In genomic region chr6:113889180-113889579, GRCm38 (mm10) we compare ENCODE assay signal across 14 mouse cellular contexts.
DNase-seq lines count a peak whose midpoint lies in the region; ATAC-seq lines count a peak whose summit lies in the region.
"Had no signal": no experiment of that assay in that cellular context is flagged by ENCODE, and none has a peak within 500 bp of the region (broad histone marks: within the 10 kb centered on the region; RNA-seq: fewer than 3 reads in every experiment).

No protein-coding gene starts in this region.

- no peak overlapping the region for H3K27ac ChIP-seq in forebrain, embryonic 13.5 days
- H3K27ac ChIP-seq in forebrain, embryonic 11.5 days (ENCODE audit: low read depth, low read length) = no peak overlapping the region
- no peak overlapping the region for H3K27ac ChIP-seq in forebrain, embryonic 14.5 days (ENCODE audit: low read depth, low read length)
- no peak overlapping the region for H3K27ac ChIP-seq in hindbrain, embryonic 14.5 days
- H3K27ac ChIP-seq in neural tube, embryonic 13.5 days (replicated peaks) = peak overlapping the region; percentile 89
- H3K27ac ChIP-seq: limb, embryonic 10.5 days; liver, embryonic 12.5 days; lung, embryonic 15.5 days; stomach, postnatal 0 days had no signal

- H3K9me3 ChIP-seq in forebrain, embryonic 13.5 days (replicated peaks) = no peaks in the 10 kb centered on the region
- no peaks in the 10 kb centered on the region for H3K9me3 ChIP-seq in forebrain, embryonic 11.5 days (ENCODE audit: control insufficient read depth, low read length)
- H3K9me3 ChIP-seq in forebrain, embryonic 14.5 days (replicated peaks; ENCODE audit: control insufficient read depth, low read length) = no peaks in the 10 kb centered on the region
- H3K9me3 ChIP-seq in hindbrain, embryonic 14.5 days (ENCODE audit: control insufficient read depth, low read length) = no peaks in the 10 kb centered on the region
- H3K9me3 ChIP-seq in neural tube, embryonic 13.5 days = no peaks in the 10 kb centered on the region
- H3K9me3 ChIP-seq: limb, embryonic 10.5 days; liver, embryonic 12.5 days; lung, embryonic 15.5 days had no signal

- no peak for DNase-seq in forebrain, embryonic 11.5 days (ENCODE audit: low spot score)
- no peak for DNase-seq in forebrain, embryonic 14.5 days (ENCODE audit: low spot score)
- no peak for DNase-seq in hindbrain, embryonic 14.5 days (ENCODE audit: low spot score)
- no peak for DNase-seq in urinary bladder, postnatal 25 days (ENCODE audit: low spot score)
- DNase-seq: kidney, adult 18-20 months; kidney, postnatal 4 days; thymus, postnatal 36 days had no signal

- peak overlapping the region; percentile 84 for H3K4me2 ChIP-seq in forebrain, embryonic 13.5 days
- H3K4me2 ChIP-seq in forebrain, embryonic 11.5 days (ENCODE audit: low read depth, low read length, severe bottlenecking) = no peak overlapping the region
- H3K4me2 ChIP-seq in forebrain, embryonic 14.5 days (ENCODE audit: low read length) = peak overlapping the region; percentile 81
- peak overlapping the region; percentile 85 for H3K4me2 ChIP-seq in hindbrain, embryonic 14.5 days (replicated peaks)
- H3K4me2 ChIP-seq in neural tube, embryonic 13.5 days = peak overlapping the region; percentile 84
- H3K4me2 ChIP-seq: liver, embryonic 12.5 days; lung, embryonic 15.5 days had no signal

- no peak for ATAC-seq in forebrain, embryonic 13.5 days
- ATAC-seq in forebrain, embryonic 11.5 days (replicated peaks; ENCODE audit: low FRiP score) = no peak
- no peak for ATAC-seq in forebrain, embryonic 14.5 days
- ATAC-seq in hindbrain, embryonic 14.5 days (ENCODE audit: low FRiP score) = no peak; the same call in 1 of the 2 replicates
- 0 out of 2 replicates have a peak, but pooled peaks have one; percentile 14 for ATAC-seq in neural tube, embryonic 13.5 days (ENCODE audit: low read depth)
- no peak for ATAC-seq in granulocyte monocyte progenitor cell, adult 5-6 weeks (replicated peaks; ENCODE audit: poor library complexity, severe bottlenecking)
- ATAC-seq: liver, embryonic 12.5 days had no signal

- WGBS in forebrain, embryonic 13.5 days = 81% methylated on average over 3 of the region's 3 CpGs
- WGBS in forebrain, embryonic 11.5 days = 82% methylated on average over 3 of the region's 3 CpGs
- WGBS in forebrain, embryonic 14.5 days = 64% methylated on average over 3 of the region's 3 CpGs
- 48% methylated on average over 3 of the region's 3 CpGs for WGBS in hindbrain, embryonic 14.5 days
- 46% methylated on average over 3 of the region's 3 CpGs for WGBS in neural tube, embryonic 13.5 days

- H3K4me1 ChIP-seq in forebrain, embryonic 13.5 days = peaks cover 48% of the 10 kb centered on the region
- H3K4me1 ChIP-seq in forebrain, embryonic 11.5 days (replicated peaks; ENCODE audit: control insufficient read depth, insufficient read depth, low read length) = peaks cover 9% of the 10 kb centered on the region; the same call in 1 of the 2 replicates
- H3K4me1 ChIP-seq in forebrain, embryonic 14.5 days (ENCODE audit: control insufficient read depth, insufficient read depth, low read length) = peaks cover 13% of the 10 kb centered on the region
- H3K4me1 ChIP-seq in hindbrain, embryonic 14.5 days (replicated peaks; ENCODE audit: control insufficient read depth, insufficient read depth, low read length) = peaks cover 36% of the 10 kb centered on the region
- H3K4me1 ChIP-seq in neural tube, embryonic 13.5 days (replicated peaks) = peaks cover 55% of the 10 kb centered on the region
- H3K4me1 ChIP-seq: liver, embryonic 12.5 days; lung, embryonic 15.5 days had no signal

- H3K36me3 ChIP-seq in forebrain, embryonic 13.5 days (ENCODE audit: poor library complexity, severe bottlenecking) = no peaks in the 10 kb centered on the region
- H3K36me3 ChIP-seq in forebrain, embryonic 11.5 days (ENCODE audit: control insufficient read depth, insufficient read depth, low read length) = no peaks in the 10 kb centered on the region
- no peaks in the 10 kb centered on the region for H3K36me3 ChIP-seq in forebrain, embryonic 14.5 days (ENCODE audit: control insufficient read depth, insufficient read depth, low read length)
- H3K36me3 ChIP-seq in hindbrain, embryonic 14.5 days (replicated peaks; ENCODE audit: control insufficient read depth, insufficient read depth) = no peaks in the 10 kb centered on the region
- no peaks in the 10 kb centered on the region for H3K36me3 ChIP-seq in neural tube, embryonic 13.5 days
- H3K36me3 ChIP-seq: limb, embryonic 10.5 days; liver, embryonic 12.5 days; lung, embryonic 15.5 days had no signal

- H3K9ac ChIP-seq in forebrain, embryonic 13.5 days = no peak overlapping the region
- no peak overlapping the region for H3K9ac ChIP-seq in forebrain, embryonic 11.5 days (ENCODE audit: low read length)
- no peak overlapping the region for H3K9ac ChIP-seq in forebrain, embryonic 14.5 days (ENCODE audit: low read length)
- H3K9ac ChIP-seq in hindbrain, embryonic 14.5 days = 0 out of 2 replicates have a peak overlapping the region, but pooled peaks have one; percentile 66
- peak overlapping the region; percentile 90; the same call in 1 of the 2 replicates for H3K9ac ChIP-seq in neural tube, embryonic 13.5 days
- H3K9ac ChIP-seq: liver, embryonic 12.5 days; lung, embryonic 15.5 days had no signal

- peaks cover 11% of the 10 kb centered on the region; the same call in 1 of the 2 replicates for H3K27me3 ChIP-seq in forebrain, embryonic 13.5 days
- H3K27me3 ChIP-seq in forebrain, embryonic 11.5 days (ENCODE audit: control insufficient read depth, insufficient read depth, low read length) = peaks cover 7% of the 10 kb centered on the region
- no peaks in the 10 kb centered on the region for H3K27me3 ChIP-seq in forebrain, embryonic 14.5 days (replicated peaks; ENCODE audit: control insufficient read depth, insufficient read depth, low read length)
- no peaks in the 10 kb centered on the region for H3K27me3 ChIP-seq in hindbrain, embryonic 14.5 days (ENCODE audit: control insufficient read depth, insufficient read depth, low read length)
- peaks cover 15% of the 10 kb centered on the region for H3K27me3 ChIP-seq in neural tube, embryonic 13.5 days

- H3K4me3 ChIP-seq in forebrain, embryonic 13.5 days = peak overlapping the region; percentile 66; the same call in 1 of the 2 replicates
- H3K4me3 ChIP-seq in forebrain, embryonic 11.5 days (ENCODE audit: low read depth, low read length) = no peak overlapping the region
- H3K4me3 ChIP-seq in forebrain, embryonic 14.5 days (ENCODE audit: low read depth, low read length) = peak overlapping the region; percentile 50
- peak overlapping the region; percentile 54 for H3K4me3 ChIP-seq in hindbrain, embryonic 14.5 days (replicated peaks; ENCODE audit: low read length)
- peak overlapping the region; percentile 68 for H3K4me3 ChIP-seq in neural tube, embryonic 13.5 days
- H3K4me3 ChIP-seq: limb, embryonic 10.5 days; liver, embryonic 12.5 days; lung, embryonic 15.5 days had no signal

Comparison
In these comparisons a context has a peak if more than half of its experiments do, and no peak if none do; other contexts are left out.
1. H3K9ac ChIP-seq: peak in hindbrain, embryonic 14.5 days (single experiment) and neural tube, embryonic 13.5 days (single experiment); none in forebrain, embryonic 13.5 days (single experiment), forebrain, embryonic 11.5 days (single experiment) and forebrain, embryonic 14.5 days (single experiment).